Mouse (Mus musculus) forebrain, embryonic 13.5 days (tissue): Measurements from ENCODE around the gene Uqcr10. TPM values are rescaled to one million over a fixed set of nuclear protein-coding genes. Genes with fewer than 3 reads are reported as not detected.

Experiments
- ATAC-seq: fragments of 200-750 bp; cut with Nextera tagmentation; 2 replicates; pipeline ENCODE4 v1.8.0; 2017
- H3K27ac ChIP-seq: fragments of 300-500 bp; sonication (generic); 2 replicates; pipeline ENCODE4 v1.5.1; 2015; ENCODE audit warnings: inconsistent platforms, mild to moderate bottlenecking, moderate library complexity
- H3K27me3 ChIP-seq: fragments of 300-500 bp; sonication (generic); 2 replicates; pipeline ENCODE4 v1.6.1; 2015; ENCODE audit warnings: mild to moderate bottlenecking, inconsistent platforms
- H3K36me3 ChIP-seq: fragments of 300-500 bp; sonication (generic); 2 replicates; pipeline ENCODE4 v1.6.1; 2015; ENCODE audit warnings: mild to moderate bottlenecking, inconsistent platforms; ENCODE audit not compliant: poor library complexity, severe bottlenecking
- H3K4me1 ChIP-seq: fragments of 300-500 bp; sonication (generic); 2 replicates; pipeline ENCODE4 v1.6.1; 2015; ENCODE audit warnings: inconsistent platforms
- H3K4me2 ChIP-seq: fragments of 300-500 bp; sonication (generic); 2 replicates; pipeline ENCODE4 v1.6.1; 2015; ENCODE audit warnings: inconsistent platforms, mild to moderate bottlenecking, moderate library complexity
- H3K4me3 ChIP-seq: fragments of 300-500 bp; sonication (generic); 2 replicates; pipeline ENCODE4 v1.5.1; 2015; ENCODE audit warnings: mild to moderate bottlenecking, inconsistent platforms
- H3K9ac ChIP-seq: fragments of 300-500 bp; sonication (generic); 2 replicates; pipeline ENCODE4 v1.6.1; 2015; ENCODE audit warnings: mild to moderate bottlenecking, inconsistent platforms
- H3K9me3 ChIP-seq: fragments of 300-500 bp; sonication (generic); replicated peaks from 2 replicates; pipeline ENCODE4 v1.6.1; 2016; ENCODE audit warnings: inconsistent platforms
- WGBS: fragments of 180-500 bp; shearing (Covaris S2); methylation state at CpG from one replicate; pipeline ENCODE4 v1.1.7; 2015; 5-methylcytosine and 5-hydroxymethylcytosine counted together
- polyA plus RNA-seq: library from polyadenylated mRNA; unstranded; fragments of >200 nt; fragmentation: Nextera tagmentation; extraction: Ambion mirVana; gene quantifications from 2 replicates; pipeline ENCODE4 v1.2.1, GENCODE M21; 2015

The Uqcr10 gene
- polyA plus RNA-seq, result 599 and 621 TPM in 2 replicates

DNA sequence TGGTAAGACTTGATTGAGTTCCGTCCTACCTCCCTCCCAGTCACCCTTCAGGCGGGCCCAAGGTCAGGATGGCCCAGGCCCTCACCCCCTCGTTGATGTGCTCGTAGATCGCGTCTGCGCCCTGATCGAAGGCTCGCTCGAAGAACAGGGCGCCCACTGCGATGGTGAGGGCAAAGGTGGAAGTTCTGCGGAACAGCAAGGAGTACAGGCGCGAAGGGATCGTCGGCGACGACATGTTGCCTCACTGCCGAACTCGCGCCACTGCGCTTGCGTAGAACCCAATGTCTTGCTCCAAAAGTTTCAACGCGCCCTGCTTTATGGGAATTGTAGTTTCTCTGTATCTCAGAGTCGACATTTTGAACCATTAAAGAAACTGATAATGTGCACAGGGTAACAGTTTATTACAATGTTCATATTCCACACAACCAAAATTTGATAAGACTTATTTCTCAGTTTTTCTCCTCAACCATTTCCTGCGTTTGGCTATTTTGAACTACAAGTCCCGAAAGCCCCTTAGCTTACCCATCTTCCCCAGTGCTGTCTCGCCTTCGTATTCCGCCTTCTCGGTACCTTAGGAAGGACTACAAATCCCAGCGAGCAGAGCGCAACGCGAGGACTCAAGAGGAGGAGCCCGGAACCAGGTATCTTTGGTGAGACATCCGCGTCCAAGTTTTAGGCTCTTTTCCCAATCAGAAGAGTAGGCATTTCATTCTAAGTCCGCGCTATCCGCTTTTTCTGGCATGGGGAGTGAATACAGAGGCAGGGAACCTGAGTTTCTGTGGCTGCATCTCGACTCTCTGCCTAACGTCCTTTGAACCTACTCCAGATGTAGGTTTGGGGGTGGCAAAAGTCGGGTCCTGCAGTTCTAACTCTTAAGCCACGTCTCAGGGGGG, at the start of gene Uqcr10, which contains the start of gene Zmat5:
Gene Uqcr10 (minus strand): TSS at position 271 of the 893 bp plus-strand sequence.
Gene Zmat5 (plus strand): TSS at position 607 of the 893 bp plus-strand sequence.
- H3K4me3 ChIP-seq, result peak within 1 kb of the TSS; percentile 89
- under 1% methylated on average over 47 of the region's 47 CpGs for WGBS
- no peak within 1 kb of the TSS for H3K27ac ChIP-seq
- peaks cover 18% of the 10 kb centered on the region for H3K4me1 ChIP-seq
- H3K36me3 ChIP-seq, result peaks cover 27% of the 10 kb centered on the region
- H3K27me3 ChIP-seq, result no peaks in the 10 kb centered on the region
- no peaks in the 10 kb centered on the region for H3K9me3 ChIP-seq
- H3K9ac ChIP-seq, result peak within 1 kb of the TSS; percentile 84
- H3K4me2 ChIP-seq, result peak within 1 kb of the TSS; percentile 91
- ATAC-seq, result peak; percentile 98

GRCm38 (mm10) chr11:4752836-4753235, 48.7 kb upstream of the Uqcr10 start:
- ATAC-seq, result no peak
- peaks cover 20% of the 10 kb centered on the region for H3K4me1 ChIP-seq
- H3K9ac ChIP-seq, result no peak overlapping the region
- no peaks in the 10 kb centered on the region for H3K36me3 ChIP-seq
- no peak overlapping the region for H3K4me2 ChIP-seq
- H3K27ac ChIP-seq, result no peak overlapping the region
- H3K4me3 ChIP-seq, result no peak overlapping the region
- 12% methylated on average over 10 of the region's 10 CpGs for WGBS
- peaks cover 44% of the 10 kb centered on the region for H3K27me3 ChIP-seq
- 0 out of 2 replicates have a peak, but pooled peaks cover 5% of the 10 kb centered on the region for H3K9me3 ChIP-seq

DNA sequence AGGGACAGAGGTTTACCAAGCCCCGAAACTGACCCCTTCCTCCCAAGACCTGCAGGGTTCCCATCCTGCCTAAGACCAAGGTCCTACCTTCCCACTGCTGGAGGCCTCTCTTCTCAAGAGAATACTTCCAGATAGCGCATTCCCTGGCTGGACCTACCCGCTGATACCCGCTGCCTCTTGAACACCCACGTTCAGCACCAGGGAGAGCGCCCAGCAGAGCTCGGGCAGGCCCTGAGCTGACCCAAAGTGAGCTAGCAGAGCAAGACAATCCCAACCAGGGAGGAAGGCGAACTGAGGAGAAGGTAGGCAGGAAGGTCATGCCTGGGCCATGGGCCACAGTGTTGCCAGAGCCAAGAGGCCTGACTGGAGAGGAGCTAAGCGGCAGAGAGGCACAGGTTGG, 46.1 kb upstream of the Uqcr10 start:
- Histone ChIP-seq H3K4me1 (peaks cover 34% of the 10 kb centered on the region), H3K4me3 (no peak overlapping the region), H3K36me3 (no peaks in the 10 kb centered on the region), H3K27ac (no peak overlapping the region), H3K9me3 (0 out of 2 replicates have a peak, but pooled peaks cover 5% of the 10 kb centered on the region), H3K9ac (no peak overlapping the region), H3K27me3 (peaks cover 70% of the 10 kb centered on the region), H3K4me2 (no peak overlapping the region)
- 9% methylated on average over 9 of the region's 9 CpGs for WGBS
- ATAC-seq, result no peak

DNA sequence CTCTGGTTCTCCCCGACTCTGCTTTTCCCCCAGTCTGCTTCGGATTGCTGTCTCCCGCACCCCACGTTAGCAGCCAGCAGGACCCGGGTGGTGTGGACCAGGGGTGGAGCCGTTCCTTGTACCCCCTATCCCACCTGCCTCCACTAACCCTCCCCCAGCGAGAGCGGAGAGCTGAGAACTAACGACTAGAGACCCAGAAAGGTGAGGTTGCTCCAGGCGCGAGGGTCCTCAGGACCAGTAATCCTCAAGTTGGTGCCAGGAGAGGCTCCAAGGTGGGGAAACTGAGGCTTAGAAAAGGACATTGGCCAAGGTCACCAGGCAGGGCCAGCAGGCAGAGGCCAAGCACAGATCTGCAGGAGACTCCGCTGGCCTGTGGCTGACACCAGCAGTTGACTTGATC, 43.1 kb upstream of the Uqcr10 start:
- H3K9ac ChIP-seq, result peak overlapping the region; percentile 68
- H3K36me3 ChIP-seq, result no peaks in the 10 kb centered on the region
- H3K27me3 ChIP-seq, result peaks cover 95% of the 10 kb centered on the region
- no peaks in the 10 kb centered on the region for H3K9me3 ChIP-seq
- H3K27ac ChIP-seq, result no peak overlapping the region
- WGBS, result under 1% methylated on average over 12 of the region's 12 CpGs
- peak overlapping the region; percentile 58 for H3K4me3 ChIP-seq
- peak overlapping the region; percentile 97 for H3K4me2 ChIP-seq
- ATAC-seq, result no peak; the same call in 1 of the 2 replicates
- H3K4me1 ChIP-seq, result peaks cover 24% of the 10 kb centered on the region

- H3K9me3 ChIP-seq, result no peaks in the 10 kb centered on the region
- H3K4me1 ChIP-seq, result peaks cover 24% of the 10 kb centered on the region
- no peak within 1 kb of the TSS for H3K27ac ChIP-seq
- peak within 1 kb of the TSS; percentile 68 for H3K9ac ChIP-seq
- H3K4me3 ChIP-seq, result peak within 1 kb of the TSS; percentile 58
- H3K4me2 ChIP-seq, result peak within 1 kb of the TSS; percentile 97
- WGBS, result 0% methylated on average over 9 of the region's 73 CpGs
- H3K27me3 ChIP-seq, result peaks cover 93% of the 10 kb centered on the region
- ATAC-seq, result no peak; the same call in 1 of the 2 replicates
- H3K36me3 ChIP-seq, result no peaks in the 10 kb centered on the region
Observed at GRCm38 (mm10) chr11:4746733-4747132, 42.6 kb upstream of the Uqcr10 start, which contains the start of gene Cabp7. Gene Cabp7, minus strand, starts transcription at chr11:4746778.

DNA sequence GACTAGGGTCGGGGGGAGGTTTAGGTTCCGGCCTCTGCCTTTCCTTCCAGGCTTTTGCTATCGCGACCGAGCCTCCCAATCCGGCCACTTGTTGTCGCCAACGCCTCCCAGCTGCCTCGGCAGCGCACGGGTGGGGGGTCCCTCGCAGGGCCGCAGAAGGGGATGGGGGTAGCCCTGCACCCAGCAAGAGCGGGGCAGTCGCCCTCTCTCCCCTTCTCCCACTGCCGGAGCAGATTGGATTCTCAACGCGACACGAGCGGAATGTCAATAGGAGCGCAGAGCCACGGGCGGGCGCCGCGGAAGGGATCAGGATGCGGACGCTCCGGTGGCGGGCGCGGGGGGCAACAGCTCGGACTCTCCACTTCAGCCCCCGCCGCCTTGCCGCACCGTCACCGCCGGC, 41.8 kb upstream of the Uqcr10 start:
- H3K27me3 ChIP-seq, result peaks cover 89% of the 10 kb centered on the region
- no peak for ATAC-seq
- H3K4me1 ChIP-seq, result peaks cover 24% of the 10 kb centered on the region
- peak overlapping the region; percentile 58 for H3K4me3 ChIP-seq
- WGBS, result under 1% methylated on average over 23 of the region's 39 CpGs
- H3K27ac ChIP-seq, result no peak overlapping the region
- H3K9me3 ChIP-seq, result no peaks in the 10 kb centered on the region
- no peaks in the 10 kb centered on the region for H3K36me3 ChIP-seq
- H3K4me2 ChIP-seq, result peak overlapping the region; percentile 97
- H3K9ac ChIP-seq, result peak overlapping the region; percentile 68

- Histone ChIP-seq H3K4me1 (peaks cover 21% of the 10 kb centered on the region), H3K27ac (no peak overlapping the region), H3K4me2 (peak overlapping the region; percentile 97), H3K9me3 (no peaks in the 10 kb centered on the region), H3K36me3 (no peaks in the 10 kb centered on the region), H3K9ac (no peak overlapping the region), H3K4me3 (no peak overlapping the region), H3K27me3 (peaks cover 76% of the 10 kb centered on the region)
- WGBS, result 61% methylated on average over 6 of the region's 6 CpGs
- ATAC-seq, result no peak
Observed at GRCm38 (mm10) chr11:4744691-4745090, 40.5 kb upstream of the Uqcr10 start.

DNA sequence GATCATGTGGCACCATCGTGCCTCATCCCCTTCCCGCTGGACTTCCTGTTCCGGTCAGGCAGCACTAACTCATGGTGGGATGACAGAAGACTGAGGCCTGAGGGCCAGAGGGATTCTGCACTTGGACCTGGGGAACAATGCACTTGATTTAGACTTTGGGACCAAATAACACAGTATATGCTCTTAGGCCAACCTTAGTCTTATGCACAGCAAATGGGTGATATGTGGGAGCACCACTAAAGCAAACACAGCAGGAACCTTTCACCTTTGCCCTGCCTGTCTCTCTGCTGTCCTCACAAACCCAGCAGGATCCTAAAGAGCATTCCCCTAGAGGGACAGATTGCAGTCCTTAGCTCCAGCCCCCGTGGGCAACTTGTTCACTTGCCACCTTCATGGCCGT, 36.6 kb upstream of the Uqcr10 start:
- peaks cover 12% of the 10 kb centered on the region for H3K4me1 ChIP-seq
- WGBS, result 72% methylated on average over 5 of the region's 5 CpGs
- no peak for ATAC-seq
- no peaks in the 10 kb centered on the region for H3K36me3 ChIP-seq
- H3K9ac ChIP-seq, result no peak overlapping the region
- no peaks in the 10 kb centered on the region for H3K9me3 ChIP-seq
- H3K27me3 ChIP-seq, result peaks cover 37% of the 10 kb centered on the region
- no peak overlapping the region for H3K4me2 ChIP-seq
- no peak overlapping the region for H3K27ac ChIP-seq
- H3K4me3 ChIP-seq, result no peak overlapping the region

GRCm38 (mm10) chr11:4738719-4739118, 34.6 kb upstream of the Uqcr10 start:
- no peak for ATAC-seq
- 93% methylated on average over 16 of the region's 16 CpGs for WGBS
- H3K4me3 ChIP-seq, result no peak overlapping the region
- no peak overlapping the region for H3K9ac ChIP-seq
- no peaks in the 10 kb centered on the region for H3K9me3 ChIP-seq
- no peaks in the 10 kb centered on the region for H3K36me3 ChIP-seq
- H3K4me1 ChIP-seq, result peaks cover 14% of the 10 kb centered on the region; the same call in 1 of the 2 replicates
- H3K27me3 ChIP-seq, result peaks cover 17% of the 10 kb centered on the region
- H3K27ac ChIP-seq, result no peak overlapping the region
- no peak overlapping the region for H3K4me2 ChIP-seq

DNA sequence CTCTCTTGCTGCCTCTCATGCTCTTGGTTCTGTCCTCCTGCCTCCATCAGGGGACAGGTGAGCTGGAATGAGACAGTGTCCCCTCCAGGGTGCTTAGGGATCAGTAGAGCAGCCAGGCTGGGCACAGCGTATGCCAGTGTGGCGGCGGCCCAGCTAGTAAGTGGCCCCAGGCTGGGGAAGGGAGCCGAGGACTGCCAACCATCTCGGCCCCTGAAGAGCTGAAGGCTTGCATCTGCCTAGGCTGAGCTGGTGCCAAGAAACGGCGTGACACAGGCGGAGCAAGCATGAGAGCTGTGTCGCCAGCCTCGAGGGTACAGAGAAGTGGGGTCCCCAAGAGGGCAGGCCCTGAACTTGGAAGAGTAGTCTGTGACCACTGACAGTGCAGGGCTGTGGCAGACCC, 33.5 kb upstream of the Uqcr10 start:
- Histone ChIP-seq H3K36me3 (no peaks in the 10 kb centered on the region), H3K27me3 (peaks cover 6% of the 10 kb centered on the region; the same call in 1 of the 2 replicates), H3K4me1 (peaks cover 14% of the 10 kb centered on the region; the same call in 1 of the 2 replicates), H3K4me2 (no peak overlapping the region), H3K9me3 (no peaks in the 10 kb centered on the region), H3K9ac (0 out of 2 replicates have a peak overlapping the region, but pooled peaks have one; percentile 4), H3K4me3 (no peak overlapping the region), H3K27ac (no peak overlapping the region)
- 63% methylated on average over 10 of the region's 10 CpGs for whole genome bisulfite sequencing
- 0 out of 2 replicates have a peak, but pooled peaks have one; percentile 34 for ATAC-seq

DNA sequence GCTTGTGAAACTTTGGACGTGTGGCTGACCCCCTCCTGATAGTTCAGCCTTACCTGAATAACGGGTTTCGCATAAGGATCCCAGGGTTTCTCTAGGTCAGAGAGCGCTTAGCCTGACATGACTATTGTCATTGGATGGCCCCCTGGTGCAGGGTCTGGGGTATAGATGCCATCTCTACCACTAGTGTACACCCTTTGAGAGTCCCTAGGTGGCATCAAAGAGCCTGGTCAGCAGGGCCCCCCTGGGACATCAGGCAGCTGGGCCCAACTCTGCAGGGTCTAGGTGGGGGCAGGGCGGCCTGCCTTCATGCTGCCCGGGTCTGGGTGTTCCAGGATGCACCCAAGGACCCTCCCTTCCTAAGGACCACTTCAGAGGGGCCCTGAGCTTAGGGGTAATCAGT, 32.2 kb upstream of the Uqcr10 start:
- Histone ChIP-seq H3K27me3 (no peaks in the 10 kb centered on the region), H3K4me1 (peaks cover 14% of the 10 kb centered on the region; the same call in 1 of the 2 replicates), H3K36me3 (no peaks in the 10 kb centered on the region; the same call in 1 of the 2 replicates), H3K27ac (no peak overlapping the region), H3K4me2 (no peak overlapping the region), H3K9me3 (no peaks in the 10 kb centered on the region), H3K4me3 (no peak overlapping the region), H3K9ac (no peak overlapping the region)
- WGBS, result 47% methylated on average over 6 of the region's 6 CpGs
- no peak for ATAC-seq

- Histone ChIP-seq H3K27me3 (no peaks in the 10 kb centered on the region), H3K4me3 (no peak overlapping the region), H3K36me3 (no peaks in the 10 kb centered on the region; the same call in 1 of the 2 replicates), H3K9ac (no peak overlapping the region), H3K9me3 (no peaks in the 10 kb centered on the region), H3K4me1 (peaks cover 19% of the 10 kb centered on the region), H3K27ac (no peak overlapping the region), H3K4me2 (no peak overlapping the region)
- ATAC-seq, result peak; percentile 50; the same call in 1 of the 2 replicates
- WGBS, result 23% methylated on average over 12 of the region's 12 CpGs
Observed at GRCm38 (mm10) chr11:4734179-4734578, 30.0 kb upstream of the Uqcr10 start.
